Mouse (Mus musculus): ENCODE data around the gene Mcoln2.
A peak's percentile ranks its signal among the peaks of the same experiment; 100 is the strongest.

DNA sequence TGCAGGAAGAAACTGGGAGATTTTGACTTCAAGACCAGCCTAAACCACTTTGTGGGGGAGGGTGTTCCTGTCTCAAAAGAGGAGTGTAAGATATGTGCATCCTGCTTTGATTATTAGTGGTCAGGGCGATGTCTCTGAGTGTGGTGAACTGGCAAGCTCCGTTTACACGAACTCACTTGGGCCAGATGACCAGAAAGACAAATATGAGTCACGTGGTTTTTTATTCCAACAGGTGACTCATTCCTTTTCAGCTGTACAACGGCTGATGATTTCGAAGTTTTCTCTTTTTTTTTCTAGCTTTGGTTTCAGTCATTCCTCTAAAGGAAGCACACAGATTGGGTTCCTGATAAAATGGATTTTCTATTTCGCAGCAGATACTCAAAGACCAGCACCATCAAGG lies 27.7 kb downstream of the Mcoln2 start:
- TF ChIP-seq POLR2A (IDR thresholded peaks at IDR 0.05; ENCODE audit: low read depth, low read length): no peak
- TF ChIP-seq CTCF (conservative IDR thresholded peaks at IDR 0.05 in 1 of 2, IDR thresholded peaks at IDR 0.05 in 1 of 2; ENCODE audit: low read depth in 2 of 2, low read length in 2 of 2): no peak
- peak; percentile 81; the same call in 1 of the 2 replicates for TF ChIP-seq BHLHE40 (IDR thresholded peaks at IDR 0.05; ENCODE audit: low read depth, low read length)
- no peak for TF ChIP-seq KAT2A (IDR thresholded peaks at IDR 0.05; ENCODE audit: insufficient replicate concordance, low read length)
- no peak for TF ChIP-seq HCFC1 (IDR thresholded peaks at IDR 0.05; ENCODE audit: low read depth, low read length)
- peak; percentile 91 for TF ChIP-seq ZNF384 (IDR thresholded peaks at IDR 0.05; ENCODE audit: low read depth, low read length)
- peak; percentile 63 for TF ChIP-seq JUN (IDR thresholded peaks at IDR 0.05; ENCODE audit: insufficient read depth, low read depth, low read length)
- TF ChIP-seq MAX (IDR thresholded peaks at IDR 0.05; ENCODE audit: low read length): peak; percentile 31
- TF ChIP-seq USF1 (IDR thresholded peaks at IDR 0.05; ENCODE audit: low read depth, low read length): peak; percentile 80
- TF ChIP-seq TCF12 (IDR thresholded peaks at IDR 0.05; ENCODE audit: low read depth, low read length): peak; percentile 50; the same call in 1 of the 2 replicates
- TF ChIP-seq MAFK (IDR thresholded peaks at IDR 0.05; ENCODE audit: insufficient replicate concordance, low read length): no peak
- TF ChIP-seq ZC3H11A (IDR thresholded peaks at IDR 0.05; ENCODE audit: low read depth, low read length): no peak
